Mouse (Mus musculus) splenic B cell, adult 2 months (primary cell): ENCODE data around the gene Zmynd8.

Experiments
- DNase-seq: peaks from one replicate; pipeline ENCODE4 v3.0.0-alpha.2; 2011; ENCODE audit warnings: low read depth, low spot score
- H3K27me3 ChIP-seq: 2 replicates; pipeline ENCODE4 v1.6.1; 2012; ENCODE audit warnings: mild to moderate bottlenecking, low read length, moderate library complexity, mixed read lengths; ENCODE audit not compliant: control insufficient read depth, poor library complexity, insufficient read depth, severe bottlenecking
- H3K36me3 ChIP-seq: 2 replicates; pipeline ENCODE4 v1.6.1; 2012; ENCODE audit warnings: mild to moderate bottlenecking, low read length, moderate library complexity, mixed read lengths; ENCODE audit not compliant: control insufficient read depth, poor library complexity, insufficient read depth, severe bottlenecking

Gene Zmynd8

DNA sequence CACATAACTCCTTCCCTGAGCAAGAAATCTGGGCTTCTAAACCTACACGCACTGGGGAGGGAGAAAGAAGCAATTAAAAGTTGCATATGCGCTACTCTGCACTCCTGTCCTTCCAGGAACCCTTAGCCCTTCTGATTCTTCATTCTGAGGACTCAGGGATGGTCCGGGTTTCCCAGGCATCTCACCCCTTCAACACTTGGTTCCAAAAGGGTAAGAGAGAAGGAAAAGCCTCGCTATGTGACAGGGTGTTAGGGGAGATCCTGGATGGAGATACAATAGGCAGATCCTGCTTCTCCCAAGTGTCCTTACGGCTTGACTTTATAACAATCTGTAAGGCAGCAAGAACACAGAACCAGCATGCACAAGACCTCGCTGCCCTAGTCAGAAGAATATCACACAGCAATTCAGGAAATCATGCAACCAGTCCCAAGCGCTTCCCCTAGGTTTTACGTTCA lies 19.9 kb downstream of the Zmynd8 start:
- DNase-seq, result no peak
- Histone ChIP-seq H3K27me3 (no peaks in the 10 kb centered on the region), H3K36me3 (peaks cover 9% of the 10 kb centered on the region)

DNA sequence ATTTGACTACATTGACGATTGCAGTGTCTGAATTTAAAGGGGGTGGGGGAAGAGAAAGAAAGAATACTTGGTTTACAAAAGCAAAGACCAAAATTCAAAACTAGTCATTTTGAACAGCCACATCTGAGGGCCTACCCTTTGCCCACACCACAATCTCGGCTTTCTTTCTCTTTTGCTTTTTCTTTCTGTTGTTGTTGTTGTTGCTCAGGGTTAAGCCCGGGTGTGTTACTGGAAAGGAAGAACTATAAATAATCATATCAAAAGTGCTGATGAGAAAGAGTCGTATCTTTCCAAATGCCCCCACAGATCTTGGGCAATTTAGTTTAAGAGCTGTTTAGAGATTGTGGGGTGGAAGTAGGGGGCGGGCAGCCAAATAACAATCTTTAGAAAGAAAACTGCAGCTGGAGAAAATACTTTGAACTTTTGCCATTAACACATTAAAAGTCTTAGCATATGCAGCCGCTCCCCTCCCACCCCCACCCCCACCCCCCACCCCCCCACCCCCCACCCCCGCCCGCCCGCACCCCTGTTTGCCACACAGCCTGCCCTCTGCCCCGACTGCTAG lies 20.7 kb downstream of the Zmynd8 start:
- no peak for DNase-seq
- Histone ChIP-seq H3K27me3 (no peaks in the 10 kb centered on the region), H3K36me3 (peaks cover 9% of the 10 kb centered on the region)

DNA sequence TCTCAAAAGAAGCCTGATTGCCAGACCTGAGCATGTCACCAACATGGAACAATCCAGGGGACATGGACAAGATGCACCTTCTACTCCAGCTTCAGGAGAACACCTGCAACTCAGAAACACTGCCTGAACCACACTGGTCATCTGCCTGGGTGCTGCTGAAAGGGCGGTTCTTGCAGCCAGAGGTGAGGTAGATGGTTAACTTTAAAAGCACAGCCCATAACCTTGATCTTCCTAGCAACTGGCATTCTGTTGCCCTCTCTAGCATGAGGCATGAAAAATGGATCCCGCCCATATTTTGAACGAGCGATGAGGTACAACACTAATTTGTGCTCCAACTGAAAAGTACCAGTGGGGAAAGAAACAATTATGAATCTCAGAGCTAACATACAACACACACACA lies 21.6 kb downstream of the Zmynd8 start:
- peaks cover 9% of the 10 kb centered on the region for H3K36me3 ChIP-seq
- H3K27me3 ChIP-seq, result no peaks in the 10 kb centered on the region
- no peak for DNase-seq

DNA sequence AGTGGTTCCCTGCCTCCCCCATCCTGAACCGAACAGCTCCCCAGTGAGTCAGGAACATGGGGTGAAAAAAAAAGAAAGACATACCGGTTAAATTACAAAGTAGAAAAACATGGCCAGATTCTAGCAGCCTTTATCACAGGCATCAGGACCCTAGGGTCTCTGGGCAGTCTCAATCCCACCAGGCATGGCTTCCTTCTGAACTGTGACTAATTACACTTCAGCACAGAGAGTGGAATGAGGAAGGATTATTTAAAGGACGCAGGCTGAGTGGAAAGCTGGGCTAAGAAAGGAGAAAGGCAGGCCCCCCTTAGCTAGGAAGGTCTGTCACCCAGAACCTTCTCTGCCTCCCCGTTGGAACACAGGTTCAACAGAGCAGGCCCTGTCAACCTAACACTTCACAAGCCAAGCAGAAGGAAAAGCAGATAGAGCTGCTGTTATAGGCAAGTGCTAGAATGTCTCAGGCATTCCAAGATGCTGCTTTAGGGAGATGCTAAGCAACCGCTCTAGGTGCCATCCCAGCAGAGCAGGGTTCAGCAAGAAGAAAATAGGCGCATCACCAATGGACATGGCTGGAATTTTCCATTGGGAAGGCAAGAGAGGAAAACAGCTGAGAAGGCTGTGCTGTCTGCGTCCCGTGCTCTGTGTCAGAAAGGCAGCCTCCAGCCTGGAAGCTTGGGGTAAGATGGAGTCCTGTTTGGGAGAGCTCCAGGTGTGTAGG lies 22.5 kb downstream of the Zmynd8 start:
- no peak for DNase-seq
- Histone ChIP-seq H3K36me3 (peaks cover 9% of the 10 kb centered on the region), H3K27me3 (no peaks in the 10 kb centered on the region)

DNA sequence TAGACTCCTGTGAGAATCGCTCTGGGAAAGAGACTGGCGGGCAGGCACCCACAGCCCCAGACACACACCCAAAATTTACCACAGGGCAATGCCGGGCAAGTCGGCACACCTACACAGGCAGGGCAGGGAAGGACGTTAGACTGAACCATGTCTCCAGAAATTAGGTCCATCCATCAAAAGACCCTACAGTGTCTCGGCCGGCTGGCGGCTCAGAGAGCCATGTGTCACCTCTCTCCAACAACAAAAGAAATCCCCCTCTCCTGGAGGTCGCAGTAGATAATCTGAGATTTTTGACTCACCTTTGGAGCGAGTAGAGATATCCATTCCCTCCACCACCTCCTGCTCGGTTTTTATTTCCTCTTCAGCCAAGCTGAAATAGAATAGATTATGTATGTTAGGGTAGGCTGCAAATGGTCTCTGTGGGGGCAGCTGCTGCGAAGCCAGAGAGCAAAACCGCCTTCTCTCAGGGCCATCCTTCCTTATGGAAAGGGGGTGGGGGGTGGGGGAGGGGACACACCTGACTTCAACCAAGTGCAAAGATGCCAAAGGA lies 23.3 kb downstream of the Zmynd8 start:
- no peaks in the 10 kb centered on the region for H3K27me3 ChIP-seq
- no peak for DNase-seq
- H3K36me3 ChIP-seq, result peaks cover 9% of the 10 kb centered on the region

DNA sequence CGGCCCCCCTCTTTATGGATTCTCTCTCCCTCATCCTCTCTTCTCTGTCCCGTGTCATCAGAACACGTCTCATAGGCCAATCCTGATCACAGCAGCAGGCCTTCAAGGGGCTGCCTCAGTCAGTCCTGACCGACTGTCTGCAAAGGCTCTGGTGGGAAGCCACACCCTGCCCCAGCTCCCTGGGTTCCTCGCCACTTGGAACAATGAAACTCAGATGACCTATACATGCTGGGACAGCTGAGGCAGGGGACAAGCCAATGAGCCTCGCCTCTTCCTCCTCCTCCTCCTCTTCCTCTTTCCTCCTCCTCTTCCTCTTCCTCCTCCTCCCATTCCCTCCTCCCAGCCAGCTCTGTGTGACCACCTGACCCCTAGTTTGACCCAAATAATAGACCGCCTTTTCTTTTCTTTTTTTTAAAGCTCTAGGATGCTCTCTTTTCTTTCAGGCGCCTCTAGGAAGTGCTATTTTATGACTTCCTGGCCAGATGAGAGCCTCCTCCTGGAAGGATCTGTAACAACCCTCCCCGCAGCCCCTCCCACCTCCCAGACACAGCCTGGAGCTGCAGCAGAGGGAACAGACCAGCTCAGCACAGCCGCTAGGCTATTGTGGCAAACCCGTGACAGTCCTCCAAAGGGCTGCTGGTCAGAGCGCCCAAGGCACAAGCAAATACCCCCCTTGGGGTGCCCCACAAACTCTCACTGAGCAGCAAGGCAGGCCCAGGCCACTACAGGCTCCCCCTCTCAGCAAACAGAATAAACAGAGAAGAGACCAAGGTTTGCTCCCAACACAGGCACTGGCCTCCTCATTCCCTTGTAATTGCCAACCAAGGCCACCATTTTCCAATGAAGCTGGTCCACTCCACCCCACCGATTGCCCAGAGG lies 24.1 kb downstream of the Zmynd8 start:
- H3K27me3 ChIP-seq, result no peaks in the 10 kb centered on the region
- H3K36me3 ChIP-seq, result peaks cover 8% of the 10 kb centered on the region
- DNase-seq, result no peak

DNA sequence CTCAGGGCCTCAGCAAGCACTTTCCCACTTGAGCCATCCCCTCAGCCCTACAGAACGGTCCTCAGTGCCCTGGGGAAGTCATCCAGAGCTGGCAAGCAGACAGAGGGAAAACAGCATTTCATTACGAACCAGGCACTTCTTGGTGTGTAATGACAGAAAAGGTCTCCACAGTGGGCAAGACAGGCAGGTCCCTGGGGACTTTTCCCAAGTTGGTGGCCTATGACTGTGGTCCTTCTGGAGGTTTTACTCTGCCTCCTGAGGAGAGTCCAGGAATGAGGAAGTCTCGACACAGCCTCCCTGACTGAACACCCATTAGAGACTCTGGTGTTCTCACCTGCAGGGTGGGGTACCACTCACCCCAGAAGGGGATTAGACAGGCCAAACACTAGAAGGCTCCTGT lies 25.0 kb downstream of the Zmynd8 start:
- Histone ChIP-seq H3K36me3 (peaks cover 7% of the 10 kb centered on the region), H3K27me3 (no peaks in the 10 kb centered on the region)
- DNase-seq, result no peak

DNA sequence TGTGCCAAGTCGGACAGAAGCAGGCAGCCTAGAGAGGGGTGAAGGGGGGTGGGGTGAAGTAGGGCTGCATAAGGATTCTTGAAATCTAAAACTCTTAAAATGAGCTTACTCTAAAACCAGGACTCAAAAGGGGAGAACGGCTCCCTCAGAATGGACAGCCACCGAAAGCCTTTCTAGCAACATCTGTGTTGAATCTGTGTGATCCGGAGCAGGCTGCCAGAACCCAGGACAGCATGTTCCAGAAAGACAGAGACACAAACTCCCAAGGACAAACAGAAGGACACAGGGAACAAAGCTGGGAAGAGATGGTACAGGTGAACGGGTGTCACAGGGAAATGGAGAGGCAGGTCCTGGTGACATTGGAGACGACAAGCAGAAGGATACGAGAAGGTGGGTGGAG lies 25.6 kb downstream of the Zmynd8 start:
- DNase-seq, result no peak
- H3K36me3 ChIP-seq, result peaks cover 7% of the 10 kb centered on the region
- H3K27me3 ChIP-seq, result no peaks in the 10 kb centered on the region

DNA sequence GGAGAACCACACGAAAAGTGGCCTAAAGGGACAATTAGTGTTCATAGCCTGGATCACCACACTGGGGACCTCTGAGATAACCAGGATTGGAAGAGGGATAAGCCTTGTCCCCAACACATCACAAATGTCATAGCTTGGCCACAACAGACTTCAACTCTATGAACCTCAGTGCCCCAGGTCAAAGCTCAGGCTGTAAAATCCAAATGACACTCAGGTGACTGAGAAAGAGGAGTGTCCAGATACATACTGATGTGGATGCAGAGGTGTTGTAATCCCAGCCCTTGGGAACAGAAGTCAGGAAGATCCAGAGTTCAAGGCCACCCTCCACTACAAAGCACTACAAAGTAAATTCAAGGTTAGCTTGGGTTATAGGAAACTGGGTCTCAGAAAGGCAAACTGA lies 29.6 kb downstream of the Zmynd8 start:
- DNase-seq, result no peak

DNA sequence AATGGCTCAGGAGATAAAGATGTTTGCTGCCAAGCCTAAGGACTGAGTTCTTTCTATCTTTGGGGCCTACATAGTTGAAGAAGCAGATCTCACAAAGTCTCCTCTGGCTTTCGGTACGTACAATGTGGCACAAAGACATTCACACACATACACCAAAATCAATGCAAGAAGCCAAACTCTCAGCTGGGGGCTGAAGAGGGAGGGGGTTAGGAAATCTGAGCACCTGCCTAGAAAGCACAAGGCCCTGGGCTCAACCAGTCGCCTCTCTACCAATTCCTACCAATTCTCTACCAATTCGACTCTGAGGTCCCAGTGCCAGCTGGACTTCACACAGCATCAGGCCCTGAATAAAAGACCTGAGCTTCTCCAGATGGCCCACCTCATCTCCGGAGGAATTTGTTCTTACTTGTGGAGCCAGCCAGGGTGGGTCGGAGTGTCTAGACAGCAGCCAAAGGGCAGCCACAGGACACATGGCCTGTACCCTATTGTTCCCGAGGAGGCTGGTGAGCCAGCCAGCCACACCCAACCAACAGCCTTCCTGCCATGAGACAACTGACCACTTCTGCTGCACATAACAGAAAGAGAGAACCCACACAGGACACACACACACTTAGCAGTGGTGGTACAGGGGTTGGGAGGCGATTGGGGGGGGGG lies 30.2 kb downstream of the Zmynd8 start:
- H3K27me3 ChIP-seq, result no peaks in the 10 kb centered on the region
- no peak for DNase-seq
- H3K36me3 ChIP-seq, result peaks cover 3% of the 10 kb centered on the region; the same call in 1 of the 2 replicates

More for the DNA sequence above, 29.6 kb downstream of the Zmynd8 start:
- Histone ChIP-seq H3K27me3 (no peaks in the 10 kb centered on the region), H3K36me3 (peaks cover 3% of the 10 kb centered on the region; the same call in 1 of the 2 replicates)

DNA sequence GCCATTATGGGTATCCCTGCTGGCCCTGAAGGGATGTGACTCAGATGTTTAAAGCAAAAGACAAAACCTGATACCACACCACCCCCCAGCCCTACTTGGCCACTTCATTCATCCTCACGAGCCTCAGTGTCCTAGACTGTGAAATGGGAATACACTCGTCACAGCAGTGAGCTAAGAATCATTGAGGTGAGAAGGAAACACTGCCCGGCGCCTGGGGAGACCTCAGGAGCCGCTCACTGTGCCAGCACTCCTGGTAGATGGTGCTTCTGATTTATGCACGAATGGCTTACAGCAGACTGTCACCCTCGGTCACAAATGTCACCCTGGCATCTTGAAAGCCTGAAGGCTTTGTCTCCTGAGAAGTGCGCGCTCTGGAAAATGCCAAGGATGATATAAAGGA lies 31.3 kb downstream of the Zmynd8 start:
- no peak for DNase-seq
- Histone ChIP-seq H3K27me3 (no peaks in the 10 kb centered on the region), H3K36me3 (peaks cover 1% of the 10 kb centered on the region; the same call in 1 of the 2 replicates)

DNA sequence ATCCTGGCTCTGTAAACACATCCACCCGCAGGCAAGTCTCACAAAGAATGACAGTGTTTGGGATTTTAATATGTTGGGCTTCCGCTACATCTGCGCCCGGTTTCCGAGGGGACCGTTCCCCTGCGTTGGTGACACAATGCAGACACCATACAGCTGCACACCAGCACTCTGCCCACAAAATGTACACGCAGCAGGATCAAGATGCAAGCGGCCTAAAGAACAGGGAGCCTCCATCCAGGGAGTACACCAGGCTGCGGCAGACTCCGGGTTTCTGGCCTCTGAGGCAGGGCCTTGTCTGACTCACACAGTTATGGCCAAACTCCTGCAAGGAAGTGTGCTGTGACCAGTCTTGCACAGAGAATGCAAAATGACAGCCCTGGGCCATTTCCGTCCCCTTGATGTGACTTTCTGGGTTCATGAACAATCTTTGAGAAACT lies 31.8 kb downstream of the Zmynd8 start:
- DNase-seq, result no peak
- Histone ChIP-seq H3K27me3 (no peaks in the 10 kb centered on the region), H3K36me3 (peaks cover 1% of the 10 kb centered on the region; the same call in 1 of the 2 replicates)

DNA sequence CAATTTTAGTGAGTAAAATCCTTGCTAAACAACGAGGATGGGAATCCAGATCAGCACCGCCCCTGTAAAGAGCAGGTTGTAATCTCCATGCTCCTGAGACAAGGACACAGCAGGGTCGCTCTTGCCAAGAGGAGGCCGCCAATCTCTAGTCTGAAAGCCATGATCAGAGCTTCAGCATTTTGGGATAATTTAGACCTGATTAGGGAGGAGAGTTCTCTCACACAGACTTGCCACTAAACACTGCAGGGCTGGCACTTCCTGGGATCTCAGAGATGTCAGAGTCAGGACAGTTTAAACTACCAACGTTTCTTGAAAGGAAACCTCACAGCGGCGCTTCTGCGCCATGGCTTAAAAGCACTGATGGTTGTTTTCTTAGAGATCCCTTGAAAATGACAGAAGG lies 32.4 kb downstream of the Zmynd8 start:
- peaks cover 1% of the 10 kb centered on the region; the same call in 1 of the 2 replicates for H3K36me3 ChIP-seq
- H3K27me3 ChIP-seq, result no peaks in the 10 kb centered on the region
- DNase-seq, result no peak

DNA sequence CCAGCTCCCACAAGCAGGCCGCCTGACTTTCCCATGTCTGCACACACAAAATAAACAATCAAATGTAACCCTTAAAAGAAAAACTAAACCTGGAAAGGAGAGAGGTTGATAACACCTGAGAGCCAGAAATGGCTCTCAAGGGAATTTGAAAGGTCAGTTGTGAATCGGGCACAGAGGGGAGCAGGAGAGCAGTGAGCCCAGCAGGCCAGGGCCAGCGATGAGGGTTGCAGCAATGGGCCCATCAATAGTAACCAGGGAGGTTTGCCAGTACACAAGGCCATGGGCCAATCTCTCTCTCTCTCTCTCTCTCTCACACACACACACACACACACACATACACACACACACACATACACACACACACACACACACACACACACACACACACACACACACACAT lies 34.0 kb downstream of the Zmynd8 start:
- Histone ChIP-seq H3K36me3 (0 out of 2 replicates have a peak, but pooled peaks cover 1% of the 10 kb centered on the region), H3K27me3 (no peaks in the 10 kb centered on the region)
- DNase-seq, result no peak
